Mouse (Mus musculus) adipocyte (in vitro differentiated cells): ENCODE measurements around the gene Lysmd3.

Source experiments
- DNase-seq: peaks from one replicate; pipeline ENCODE4 v3.0.0-alpha.2; 2016; ENCODE audit warnings: low spot score

Gene Lysmd3

GRCm38 (mm10) chr13:81675333-81675732 is 17.9 kb downstream of the Lysmd3 start:
- no peak for DNase-seq

GRCm38 (mm10) chr13:81683107-81683506 is 25.6 kb downstream of the Lysmd3 start:
- no peak for DNase-seq

- DNase-seq: peak; percentile 15
Observed at GRCm38 (mm10) chr13:81684258-81684657, 26.8 kb downstream of the Lysmd3 start.

GRCm38 (mm10) chr13:81684884-81685283 is 27.4 kb downstream of the Lysmd3 start:
- no peak for DNase-seq

- DNase-seq: no peak
Observed at GRCm38 (mm10) chr13:81689587-81689986, 32.1 kb downstream of the Lysmd3 start.

GRCm38 (mm10) chr13:81690477-81690876 is 33.0 kb downstream of the Lysmd3 start:
- no peak for DNase-seq

- DNase-seq: no peak
Observed at GRCm38 (mm10) chr13:81691606-81692005, 34.1 kb downstream of the Lysmd3 start.

GRCm38 (mm10) chr13:81694446-81694845 is 37.0 kb downstream of the Lysmd3 start:
- no peak for DNase-seq

GRCm38 (mm10) chr13:81703148-81703547 is 45.7 kb downstream of the Lysmd3 start:
- DNase-seq: no peak

- no peak for DNase-seq
Observed at GRCm38 (mm10) chr13:81703621-81704020, 46.2 kb downstream of the Lysmd3 start.

GRCm38 (mm10) chr13:81706311-81706710 is 48.8 kb downstream of the Lysmd3 start:
- no peak for DNase-seq

GRCm38 (mm10) chr13:81709805-81710204 is 52.3 kb downstream of the Lysmd3 start:
- DNase-seq: no peak

- DNase-seq: no peak
Observed at GRCm38 (mm10) chr13:81710266-81710665, 52.8 kb downstream of the Lysmd3 start.

GRCm38 (mm10) chr13:81710775-81711545 is 53.5 kb downstream of the Lysmd3 start, which contains the start of the genes Polr3g and Mblac2:
Gene Polr3g, minus strand, starts transcription at chr13:81711013.
Gene Mblac2, plus strand, starts transcription at chr13:81711341.
- DNase-seq: peak; percentile 89

GRCm38 (mm10) chr13:81711546-81712371 is 54.3 kb downstream of the Lysmd3 start:
- DNase-seq: peak; percentile 9

GRCm38 (mm10) chr13:81713896-81714295 is 56.4 kb downstream of the Lysmd3 start:
- no peak for DNase-seq
